Mouse (Mus musculus) mouse embryonic stem cell (cell line): ENCODE results near the gene Macrod2.

Source experiments
- in situ Hi-C, 2 experiments: fragments of 300-500 bp; cut with MboI; formaldehyde crosslinking; loops; 1 replicate in 1 of 2; 3 replicates in 1 of 2; pipeline ENCODE4 v1.14.3; 2019 to 2020; ENCODE audit warnings: low sequenced_read_pairs in 2 of 2, low pct_unique_long_range_greater_than_20kb in 1 of 2, mixed read lengths in 1 of 2; ENCODE audit not compliant: unreplicated experiment in 1 of 2

Gene Macrod2

GRCm38 (mm10) chr2:140934483-140934882 lies 539.4 kb downstream of the Macrod2 start:
- in situ Hi-C loops, result no loop called here

- in situ Hi-C loops, result no loop called here
Observed at GRCm38 (mm10) chr2:140949461-140949860, 554.4 kb downstream of the Macrod2 start.

DNA sequence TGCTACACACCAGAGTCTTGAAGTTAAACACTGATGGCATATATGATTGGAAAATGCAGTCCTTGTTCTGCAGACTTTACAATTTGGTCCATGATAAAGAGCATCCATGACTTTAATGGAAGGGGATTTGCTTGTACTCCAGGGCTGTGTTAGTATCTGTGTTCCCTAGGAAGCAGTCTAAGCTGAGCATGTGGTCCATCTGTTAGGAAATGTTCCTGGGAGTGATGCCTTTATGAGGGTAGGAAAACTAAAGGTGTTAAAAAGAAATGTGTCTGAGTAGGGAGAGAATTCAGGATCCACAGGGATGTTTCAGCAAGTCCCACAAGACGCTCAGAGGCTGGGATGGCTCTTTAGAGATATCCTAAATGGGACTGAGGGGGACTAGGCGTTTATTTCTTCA lies 564.1 kb downstream of the Macrod2 start:
- in situ Hi-C loops, result no loop called here

GRCm38 (mm10) chr2:140970181-140970580 lies 575.1 kb downstream of the Macrod2 start:
- in situ Hi-C loops, result no loop called here

DNA sequence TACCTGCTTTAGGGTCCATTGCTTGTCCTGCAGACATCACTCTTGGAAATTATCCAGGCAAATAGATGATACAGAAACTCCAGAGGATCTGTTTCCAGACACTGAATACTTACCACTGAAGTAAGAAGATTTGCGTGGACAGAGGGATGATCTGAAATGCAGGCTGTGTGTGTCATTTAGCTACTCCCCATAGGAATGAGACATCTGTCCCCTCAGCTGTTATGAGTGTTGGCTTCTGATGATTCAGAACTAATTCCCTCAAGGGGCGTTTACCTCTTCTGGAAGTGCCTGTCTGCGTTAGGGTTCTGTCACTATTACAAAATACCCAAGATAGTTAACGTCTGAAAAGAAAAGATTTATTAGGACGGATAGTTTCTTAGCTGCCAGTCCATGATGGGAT lies 576.7 kb downstream of the Macrod2 start:
- in situ Hi-C loops, result no loop called here

- in situ Hi-C loops, result no loop called here
Observed at GRCm38 (mm10) chr2:140985670-140986372, 590.7 kb downstream of the Macrod2 start.

- in situ Hi-C loops, result no loop called here
Observed at GRCm38 (mm10) chr2:141003846-141004245, 608.7 kb downstream of the Macrod2 start.

- in situ Hi-C loops, result no loop called here
Observed at GRCm38 (mm10) chr2:141004326-141004725, 609.2 kb downstream of the Macrod2 start.

DNA sequence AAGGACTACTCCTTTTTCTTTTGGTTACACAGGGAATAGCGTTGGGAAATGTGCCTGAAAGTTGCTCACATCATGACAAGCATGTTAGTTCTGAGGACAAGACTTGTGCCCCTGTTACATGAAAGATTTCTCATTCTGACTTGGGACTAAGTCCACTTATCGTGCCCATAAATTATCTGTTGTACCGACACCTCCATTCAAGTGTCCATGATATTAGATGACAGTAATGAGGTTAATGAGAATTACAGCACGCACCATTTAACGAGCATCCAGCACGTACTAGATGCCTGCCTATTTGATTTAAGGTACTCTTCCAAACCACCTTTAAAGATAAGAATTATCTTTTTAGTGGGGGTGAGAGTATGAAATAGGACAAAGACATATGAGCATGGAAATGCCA lies 610.5 kb downstream of the Macrod2 start:
- in situ Hi-C loops, result no loop called here

GRCm38 (mm10) chr2:141007725-141008124 lies 612.6 kb downstream of the Macrod2 start:
- in situ Hi-C loops, result no loop called here

DNA sequence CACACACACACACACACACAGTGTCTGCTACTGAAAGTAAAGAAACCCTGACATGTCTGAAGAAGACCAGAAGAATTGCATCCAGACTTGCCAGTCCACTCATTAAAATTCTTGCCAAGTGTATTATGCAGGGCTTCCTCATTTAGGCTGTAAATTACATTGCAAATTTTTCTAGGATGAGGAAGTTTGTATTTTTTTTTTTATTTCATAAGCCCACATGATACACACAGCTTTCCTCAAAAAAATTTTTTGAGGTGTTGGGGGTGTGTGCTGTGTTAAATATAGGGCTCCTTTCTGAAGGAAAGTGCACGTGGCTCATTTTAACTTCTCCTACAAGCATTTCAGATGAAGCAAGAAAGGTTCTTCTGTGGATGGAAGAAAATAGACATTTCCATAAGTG lies 613.3 kb downstream of the Macrod2 start:
- in situ Hi-C loops, result no loop called here

DNA sequence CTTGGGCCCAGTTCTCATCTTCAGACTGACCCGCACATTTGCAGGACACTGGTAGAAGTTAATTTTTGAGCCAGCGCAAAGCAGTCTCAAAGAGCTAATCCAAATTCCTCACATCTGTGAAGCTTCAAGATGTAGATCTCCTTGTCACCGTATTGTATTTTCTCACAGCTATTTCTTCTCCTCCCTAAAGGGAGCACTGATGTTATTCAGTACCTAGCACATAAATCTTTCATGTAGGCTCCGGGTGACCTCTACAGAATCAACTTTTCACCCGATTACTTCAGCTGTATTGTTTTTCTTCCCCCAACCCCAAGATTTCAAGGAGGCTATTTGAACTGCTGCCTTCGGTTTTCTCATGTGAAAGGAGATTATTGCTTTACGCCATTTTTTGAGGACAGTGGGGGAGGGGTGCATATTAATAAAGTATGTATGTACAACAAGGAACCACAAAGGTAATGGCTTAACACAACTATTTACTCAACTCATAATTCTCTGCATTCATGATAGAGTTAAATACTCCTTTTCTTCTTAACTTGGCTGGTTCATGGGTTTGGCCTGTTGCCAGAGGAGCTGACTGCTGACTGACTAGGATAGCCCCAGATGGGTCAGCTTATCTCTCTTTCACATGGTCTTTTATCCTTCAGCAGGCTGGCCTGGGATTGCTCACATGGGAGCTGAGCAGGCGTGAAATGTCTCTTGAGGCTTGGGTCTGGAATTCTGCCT lies 618.5 kb downstream of the Macrod2 start:
- in situ Hi-C loops, result no loop called here

DNA sequence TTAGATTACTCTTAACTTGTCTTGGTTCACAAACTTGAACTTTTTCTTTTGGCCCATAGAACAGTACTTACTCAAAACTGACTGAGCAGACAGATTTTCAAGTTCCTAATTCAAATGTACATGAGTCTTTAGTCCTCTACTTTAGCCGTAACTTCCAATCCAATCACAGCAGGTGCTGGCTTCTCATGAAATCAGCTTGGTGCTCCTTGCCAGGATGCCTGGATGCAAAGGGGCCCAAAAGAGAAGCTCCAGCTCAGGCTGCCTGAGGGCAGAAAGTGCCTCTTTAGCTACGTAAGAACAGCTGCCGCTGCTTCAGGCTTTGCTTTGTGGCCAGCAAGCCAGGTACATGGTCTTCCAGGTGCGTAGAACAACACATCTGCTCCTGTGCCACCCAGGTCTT lies 627.9 kb downstream of the Macrod2 start:
- in situ Hi-C loops, result no loop called here

GRCm38 (mm10) chr2:141023916-141024315 lies 628.8 kb downstream of the Macrod2 start:
- in situ Hi-C loops, result no loop called here

GRCm38 (mm10) chr2:141024316-141025043 lies 629.4 kb downstream of the Macrod2 start:
- in situ Hi-C loops, result no loop called here

GRCm38 (mm10) chr2:141056685-141057454 lies 661.8 kb downstream of the Macrod2 start:
- in situ Hi-C loops, result no loop called here

- in situ Hi-C loops, result no loop called here
Observed at GRCm38 (mm10) chr2:141057455-141057833, 662.3 kb downstream of the Macrod2 start.

DNA sequence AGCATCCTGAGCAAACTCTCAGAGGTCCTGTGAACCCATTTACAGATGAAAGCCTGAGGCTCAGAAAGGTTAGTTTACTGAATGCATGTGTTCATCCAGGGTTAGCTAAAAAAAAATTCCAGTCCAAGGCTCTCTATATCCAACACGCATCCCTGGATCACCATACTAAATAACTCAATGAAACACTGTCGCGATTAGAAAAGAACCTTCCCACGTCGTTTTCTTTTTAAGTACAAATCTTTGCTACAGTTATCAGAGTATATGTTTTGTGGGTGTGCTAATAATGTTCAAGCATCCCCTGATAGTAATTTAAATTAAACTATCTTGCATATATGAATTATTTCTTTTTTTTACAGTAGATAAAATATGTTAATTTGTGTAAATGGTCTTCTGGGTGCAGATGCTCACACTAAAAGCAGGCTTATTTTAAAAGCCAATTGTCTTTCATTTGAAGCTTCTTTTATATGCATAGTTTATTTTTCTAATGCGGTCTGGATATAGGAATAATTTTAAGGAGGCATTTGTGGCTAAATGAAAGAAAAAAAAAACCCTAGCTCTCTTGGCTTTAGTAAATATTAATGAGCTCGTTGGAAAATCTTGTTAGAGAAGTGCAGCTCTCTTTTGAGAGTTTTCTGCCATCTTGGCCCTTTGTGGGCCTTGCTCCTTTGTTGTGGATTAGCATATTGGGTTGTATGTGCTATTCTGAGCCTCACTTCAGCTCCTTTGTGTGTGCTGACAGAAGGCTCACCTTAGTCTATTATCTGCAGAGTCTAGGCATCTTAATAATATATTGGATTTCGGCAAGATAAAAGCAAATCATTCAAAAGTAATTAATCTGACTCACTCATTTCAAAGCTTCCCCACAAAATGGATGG lies 679.1 kb downstream of the Macrod2 start:
- in situ Hi-C loops, result no loop called here
